Mouse (Mus musculus): ENCODE measurements around the gene Zfp1. TPM values are rescaled to one million over a fixed set of nuclear protein-coding genes. Genes with fewer than 3 reads are reported as not detected.

Gene Zfp1
- polyA plus RNA-seq, 1 experiment from 2014 or later, result 21.7 TPM

- 97% methylated on average over 2 of the region's 2 CpGs for WGBS
- no peak for DNase-seq (ENCODE audit: low spot score)
- no peaks in the 10 kb centered on the region for H3K9me3 ChIP-seq (replicated peaks)
- H3K4me3 ChIP-seq, result no peak overlapping the region
- 0 out of 2 replicates have a peak, but pooled peaks cover 5% of the 10 kb centered on the region for H3K4me1 ChIP-seq
- H3K27ac ChIP-seq, result no peak overlapping the region
- peaks cover 3% of the 10 kb centered on the region; the same call in 1 of the 2 replicates for H3K36me3 ChIP-seq
- H3K27me3 ChIP-seq (ENCODE audit: low read depth, poor library complexity, severe bottlenecking), result no peaks in the 10 kb centered on the region
These were observed 10.3 kb downstream of the Zfp1 start for GRCm38 (mm10) chr8:111653524-111653923.

DNA sequence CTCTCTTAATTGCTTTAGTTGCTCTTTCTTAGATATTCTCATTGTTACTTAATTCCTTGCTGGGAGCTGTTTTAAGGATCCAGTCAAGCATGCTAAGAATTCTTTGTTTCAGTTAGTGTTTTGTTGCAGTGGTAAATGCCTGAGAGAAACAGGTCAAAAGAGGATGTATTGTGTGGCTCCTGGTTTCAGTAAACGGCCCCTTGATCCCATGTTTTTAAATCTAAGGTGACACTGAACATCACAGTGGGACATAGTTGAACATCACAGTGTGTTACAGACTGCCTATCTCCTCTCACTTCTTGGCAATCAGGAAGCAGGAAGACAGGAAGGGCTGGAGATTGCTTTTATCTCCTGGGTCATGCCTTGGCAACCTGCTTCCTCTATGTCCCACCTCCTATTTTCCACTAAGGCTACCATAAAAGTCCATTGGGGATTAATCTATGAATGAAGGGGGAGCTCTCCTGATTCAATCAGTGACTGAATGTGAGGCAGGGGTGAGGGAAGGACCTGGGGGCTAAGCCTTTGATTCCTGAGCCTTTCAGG lies 14.2 kb downstream of the Zfp1 start:
- Histone ChIP-seq H3K9me3 (replicated peaks) (no peaks in the 10 kb centered on the region), H3K27me3 (ENCODE audit: low read depth, poor library complexity, severe bottlenecking) (no peaks in the 10 kb centered on the region), H3K27ac (no peak overlapping the region), H3K4me1 (no peaks in the 10 kb centered on the region), H3K4me3 (no peak overlapping the region), H3K36me3 (peaks cover 24% of the 10 kb centered on the region)
- DNase-seq (ENCODE audit: low spot score), result no peak
- 67% methylated on average over 1 of the region's 1 CpGs for WGBS

GRCm38 (mm10) chr8:111658819-111659423 lies 15.7 kb downstream of the Zfp1 start:
- no peak overlapping the region for H3K4me3 ChIP-seq
- no peak overlapping the region for H3K27ac ChIP-seq
- no peaks in the 10 kb centered on the region for H3K9me3 ChIP-seq (replicated peaks)
- H3K4me1 ChIP-seq, result no peaks in the 10 kb centered on the region
- H3K36me3 ChIP-seq, result peaks cover 22% of the 10 kb centered on the region
- WGBS, result 86% methylated on average over 6 of the region's 6 CpGs
- no peak for DNase-seq (ENCODE audit: low spot score)
- H3K27me3 ChIP-seq (ENCODE audit: low read depth, poor library complexity, severe bottlenecking), result no peaks in the 10 kb centered on the region

- H3K27ac ChIP-seq, result no peak overlapping the region
- no peaks in the 10 kb centered on the region for H3K27me3 ChIP-seq (ENCODE audit: low read depth, poor library complexity, severe bottlenecking)
- peaks cover 38% of the 10 kb centered on the region for H3K36me3 ChIP-seq
- H3K9me3 ChIP-seq (replicated peaks), result no peaks in the 10 kb centered on the region
- WGBS, result 92% methylated on average over 3 of the region's 3 CpGs
- peak; percentile 73 for DNase-seq (ENCODE audit: low spot score)
- H3K4me1 ChIP-seq, result no peaks in the 10 kb centered on the region
- no peak overlapping the region for H3K4me3 ChIP-seq
These were observed 19.3 kb downstream of the Zfp1 start for GRCm38 (mm10) chr8:111662473-111662872.

- DNase-seq (ENCODE audit: low spot score), result no peak
- peaks cover 56% of the 10 kb centered on the region for H3K36me3 ChIP-seq
- no peak overlapping the region for H3K27ac ChIP-seq
- no peaks in the 10 kb centered on the region for H3K4me1 ChIP-seq
- 89% methylated on average over 2 of the region's 2 CpGs for WGBS
- no peak overlapping the region for H3K4me3 ChIP-seq
- H3K27me3 ChIP-seq (ENCODE audit: low read depth, poor library complexity, severe bottlenecking), result no peaks in the 10 kb centered on the region
- H3K9me3 ChIP-seq (replicated peaks), result no peaks in the 10 kb centered on the region
These were observed 23.6 kb downstream of the Zfp1 start for GRCm38 (mm10) chr8:111666751-111667150.

DNA sequence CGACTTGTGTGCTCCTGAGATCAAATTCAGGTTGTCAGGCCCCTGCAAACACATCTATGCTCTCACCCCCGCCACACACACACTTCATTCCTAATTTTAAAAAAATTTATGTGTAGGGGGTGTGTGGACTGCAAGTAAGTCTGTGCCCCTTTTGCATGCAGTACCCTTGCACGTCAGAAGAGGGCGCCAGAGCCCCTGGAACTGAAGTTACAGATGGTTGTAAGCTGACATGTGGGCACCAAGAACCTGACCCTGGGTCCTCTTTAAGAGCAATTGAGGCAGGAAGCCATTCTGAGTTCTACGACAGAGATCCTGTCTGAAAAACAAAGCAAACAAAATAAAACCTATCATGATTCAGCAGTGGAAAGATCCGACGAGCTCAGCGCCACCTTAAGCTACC lies 33.0 kb downstream of the Zfp1 start:
- WGBS, result 75% methylated on average over 8 of the region's 8 CpGs
- no peaks in the 10 kb centered on the region for H3K4me1 ChIP-seq
- H3K9me3 ChIP-seq (replicated peaks), result 0 out of 2 replicates have a peak, but pooled peaks cover 1% of the 10 kb centered on the region
- no peak overlapping the region for H3K27ac ChIP-seq
- H3K4me3 ChIP-seq, result no peak overlapping the region
- DNase-seq (ENCODE audit: low spot score), result no peak
- H3K27me3 ChIP-seq (ENCODE audit: low read depth, poor library complexity, severe bottlenecking), result no peaks in the 10 kb centered on the region
- H3K36me3 ChIP-seq, result peaks cover 13% of the 10 kb centered on the region

GRCm38 (mm10) chr8:111678111-111678510 lies 34.9 kb downstream of the Zfp1 start:
- WGBS, result 45% methylated on average over 3 of the region's 3 CpGs
- Histone ChIP-seq H3K4me1 (no peaks in the 10 kb centered on the region), H3K36me3 (no peaks in the 10 kb centered on the region; the same call in 1 of the 2 replicates), H3K9me3 (replicated peaks) (0 out of 2 replicates have a peak, but pooled peaks cover 1% of the 10 kb centered on the region), H3K4me3 (no peak overlapping the region), H3K27me3 (ENCODE audit: low read depth, poor library complexity, severe bottlenecking) (no peaks in the 10 kb centered on the region), H3K27ac (no peak overlapping the region)
- DNase-seq (ENCODE audit: low spot score), result peak; percentile 53

DNA sequence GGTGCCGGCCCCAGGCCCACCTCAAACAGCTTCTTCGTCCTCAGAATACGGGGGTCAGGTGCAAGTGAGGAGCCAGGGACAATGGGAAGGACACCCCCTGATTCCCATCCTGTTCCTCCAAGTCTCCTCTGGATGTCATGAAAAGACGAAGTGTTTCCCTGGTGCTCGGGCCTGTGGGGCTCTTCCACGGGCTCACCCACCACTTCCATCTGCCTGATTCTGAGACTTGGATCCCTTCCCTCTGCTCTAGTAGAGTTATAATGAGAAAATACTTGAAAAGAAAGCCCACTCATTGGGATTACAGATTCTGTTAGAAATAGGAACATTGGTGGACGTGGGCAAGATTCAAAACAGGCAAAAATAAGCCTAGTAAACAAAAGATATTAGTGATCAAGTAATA lies 35.6 kb downstream of the Zfp1 start:
- Histone ChIP-seq H3K27ac (no peak overlapping the region), H3K36me3 (no peaks in the 10 kb centered on the region; the same call in 1 of the 2 replicates), H3K4me1 (no peaks in the 10 kb centered on the region), H3K27me3 (ENCODE audit: low read depth, poor library complexity, severe bottlenecking) (no peaks in the 10 kb centered on the region), H3K4me3 (no peak overlapping the region), H3K9me3 (replicated peaks) (0 out of 2 replicates have a peak, but pooled peaks cover 1% of the 10 kb centered on the region)
- no peak for DNase-seq (ENCODE audit: low spot score)
- WGBS, result 85% methylated on average over 7 of the region's 7 CpGs

GRCm38 (mm10) chr8:111680423-111681028 lies 37.3 kb downstream of the Zfp1 start:
- H3K4me3 ChIP-seq, result no peak overlapping the region; the same call in 1 of the 2 replicates
- H3K36me3 ChIP-seq, result no peaks in the 10 kb centered on the region; the same call in 1 of the 2 replicates
- H3K27me3 ChIP-seq (ENCODE audit: low read depth, poor library complexity, severe bottlenecking), result no peaks in the 10 kb centered on the region
- H3K27ac ChIP-seq, result no peak overlapping the region
- DNase-seq (ENCODE audit: low spot score), result peak; percentile 42
- H3K4me1 ChIP-seq, result no peaks in the 10 kb centered on the region
- 0 out of 2 replicates have a peak, but pooled peaks cover 1% of the 10 kb centered on the region for H3K9me3 ChIP-seq (replicated peaks)
- 38% methylated on average over 17 of the region's 17 CpGs for WGBS

GRCm38 (mm10) chr8:111681153-111681552 lies 38.0 kb downstream of the Zfp1 start:
- no peak overlapping the region for H3K4me3 ChIP-seq
- H3K36me3 ChIP-seq, result no peaks in the 10 kb centered on the region; the same call in 1 of the 2 replicates
- no peak for DNase-seq (ENCODE audit: low spot score)
- H3K9me3 ChIP-seq (replicated peaks), result 0 out of 2 replicates have a peak, but pooled peaks cover under 1% of the 10 kb centered on the region
- H3K4me1 ChIP-seq, result no peaks in the 10 kb centered on the region
- H3K27me3 ChIP-seq (ENCODE audit: low read depth, poor library complexity, severe bottlenecking), result no peaks in the 10 kb centered on the region
- WGBS, result 81% methylated on average over 11 of the region's 11 CpGs
- no peak overlapping the region for H3K27ac ChIP-seq

GRCm38 (mm10) chr8:111682521-111682920 lies 39.3 kb downstream of the Zfp1 start:
- H3K27ac ChIP-seq, result no peak overlapping the region
- no peaks in the 10 kb centered on the region for H3K9me3 ChIP-seq (replicated peaks)
- peaks cover 7% of the 10 kb centered on the region; the same call in 1 of the 2 replicates for H3K4me1 ChIP-seq
- no peaks in the 10 kb centered on the region for H3K36me3 ChIP-seq
- no peaks in the 10 kb centered on the region for H3K27me3 ChIP-seq (ENCODE audit: low read depth, poor library complexity, severe bottlenecking)
- 27% methylated on average over 9 of the region's 9 CpGs for WGBS
- no peak for DNase-seq (ENCODE audit: low spot score)
- no peak overlapping the region for H3K4me3 ChIP-seq

DNA sequence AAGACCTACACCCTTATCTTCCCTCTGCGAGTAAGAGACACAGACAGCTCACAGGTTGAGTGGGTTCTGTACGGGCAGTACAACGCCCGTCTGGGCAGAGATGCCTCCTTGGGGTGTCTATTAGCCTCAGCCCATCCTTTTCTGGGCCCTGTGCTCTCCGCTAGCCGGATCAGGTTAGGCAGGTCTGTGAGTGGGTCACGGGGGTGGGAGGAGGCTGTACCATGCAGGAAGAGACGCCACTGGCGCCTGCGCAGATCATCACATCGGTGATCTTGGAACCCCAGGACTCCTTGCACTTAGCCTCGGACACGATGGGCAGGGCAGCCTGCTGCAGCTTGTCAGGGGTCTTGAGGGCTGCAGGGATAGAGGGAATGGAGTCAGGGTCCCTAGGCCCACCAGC lies 43.7 kb downstream of the Zfp1 start:
- no peak for DNase-seq (ENCODE audit: low spot score)
- 0 out of 2 replicates have a peak overlapping the region, but pooled peaks have one; percentile 34 for H3K27ac ChIP-seq
- H3K9me3 ChIP-seq (replicated peaks), result no peaks in the 10 kb centered on the region
- peaks cover 7% of the 10 kb centered on the region; the same call in 1 of the 2 replicates for H3K4me1 ChIP-seq
- H3K4me3 ChIP-seq, result no peak overlapping the region
- H3K36me3 ChIP-seq, result no peaks in the 10 kb centered on the region
- no peaks in the 10 kb centered on the region for H3K27me3 ChIP-seq (ENCODE audit: low read depth, poor library complexity, severe bottlenecking)
- WGBS, result 84% methylated on average over 13 of the region's 13 CpGs

- Histone ChIP-seq H3K27ac (no peak within 1 kb of the TSS), H3K4me1 (peaks cover 14% of the 10 kb centered on the region), H3K4me3 (no peak within 1 kb of the TSS), H3K27me3 (ENCODE audit: low read depth, poor library complexity, severe bottlenecking) (no peaks in the 10 kb centered on the region), H3K9me3 (replicated peaks) (no peaks in the 10 kb centered on the region), H3K36me3 (no peaks in the 10 kb centered on the region)
- no peak for DNase-seq (ENCODE audit: low spot score)
- WGBS, result 75% methylated on average over 2 of the region's 2 CpGs
These were observed 47.8 kb downstream of the Zfp1 start, which contains the start of gene Ctrb1 for GRCm38 (mm10) chr8:111690960-111691445. Ctrb1 (minus strand) TSS chr8:111691010.
